8 mouse cellular contexts compared by ENCODE assay signal in genomic region chr3:144664363-144665299, GRCm38 (mm10). TPM values are rescaled to one million over a fixed set of nuclear protein-coding genes. Genes with fewer than 3 reads are reported as not detected.
DNase-seq lines count a peak whose midpoint lies in the region; ATAC-seq and TF ChIP-seq lines count a peak whose summit lies in the region.

No protein-coding gene starts in this region.

- H3K36me3 ChIP-seq in midbrain, postnatal 0 days (ENCODE audit: insufficient read depth, low read length) = no peaks in the 10 kb centered on the region
- H3K36me3 ChIP-seq in midbrain, embryonic 15.5 days (replicated peaks) = no peaks in the 10 kb centered on the region
- H3K36me3 ChIP-seq in heart, embryonic 10.5 days = no peaks in the 10 kb centered on the region

- H3K27ac ChIP-seq in midbrain, postnatal 0 days (ENCODE audit: low read depth, low read length) = no peak overlapping the region
- no peak overlapping the region for H3K27ac ChIP-seq in midbrain, embryonic 15.5 days
- peak overlapping the region; percentile 36; the same call in 1 of the 2 replicates for H3K27ac ChIP-seq in heart, embryonic 10.5 days

- no peak overlapping the region for H3K4me2 ChIP-seq in midbrain, postnatal 0 days (ENCODE audit: low read depth, low read length, poor library complexity, severe bottlenecking)
- no peak overlapping the region for H3K4me2 ChIP-seq in midbrain, embryonic 15.5 days

- H3K9me3 ChIP-seq in midbrain, postnatal 0 days (ENCODE audit: low read length) = no peaks in the 10 kb centered on the region
- H3K9me3 ChIP-seq in midbrain, embryonic 15.5 days = no peaks in the 10 kb centered on the region
- H3K9me3 ChIP-seq in heart, embryonic 10.5 days = no peaks in the 10 kb centered on the region

- TF ChIP-seq CTCF in midbrain, postnatal 0 days (IDR thresholded peaks at IDR 0.05) = no peak

- H3K4me3 ChIP-seq in midbrain, postnatal 0 days (ENCODE audit: low read depth, low read length) = no peak overlapping the region
- no peak overlapping the region for H3K4me3 ChIP-seq in midbrain, embryonic 15.5 days
- no peak overlapping the region for H3K4me3 ChIP-seq in heart, embryonic 10.5 days

- WGBS in midbrain, postnatal 0 days = 55% methylated on average over 22 of the region's 22 CpGs
- WGBS in midbrain, embryonic 15.5 days = 55% methylated on average over 22 of the region's 22 CpGs
- 51% methylated on average over 22 of the region's 22 CpGs for WGBS in heart, embryonic 10.5 days

- no peak for ATAC-seq in midbrain, postnatal 0 days (ENCODE audit: low FRiP score)
- ATAC-seq in midbrain, embryonic 15.5 days (replicated peaks) = no peak
- no peak for ATAC-seq in monocyte, adult 5-6 weeks (replicated peaks; ENCODE audit: insufficient number of reproducible peaks, low FRiP score, low TSS enrichment, poor library complexity, severe bottlenecking)

- H3K27me3 ChIP-seq in midbrain, postnatal 0 days (ENCODE audit: insufficient read depth, low read length) = no peaks in the 10 kb centered on the region
- no peaks in the 10 kb centered on the region for H3K27me3 ChIP-seq in midbrain, embryonic 15.5 days (replicated peaks)
- H3K27me3 ChIP-seq in heart, embryonic 10.5 days (ENCODE audit: insufficient read depth, poor library complexity, severe bottlenecking) = no peaks in the 10 kb centered on the region

- H3K4me1 ChIP-seq in midbrain, postnatal 0 days (ENCODE audit: insufficient read depth, low read length) = no peaks in the 10 kb centered on the region
- H3K4me1 ChIP-seq in midbrain, embryonic 15.5 days = no peaks in the 10 kb centered on the region
- H3K4me1 ChIP-seq in heart, embryonic 10.5 days = peaks cover 14% of the 10 kb centered on the region

- peak; percentile 34 for DNase-seq in midbrain, postnatal 0 days (ENCODE audit: low spot score)
- DNase-seq in heart, embryonic 10.5 days (ENCODE audit: low spot score) = no peak
- peak; percentile 64 to 65 for DNase-seq in kidney, adult 8-10 months
- peak; percentile 66 for DNase-seq in mesoderm, embryonic 11.5 days (ENCODE audit: low read depth, low spot score)
- DNase-seq in thymus, postnatal 10 days (ENCODE audit: low spot score in 2 of 2) = no peak
- DNase-seq in spleen, postnatal 4 days (ENCODE audit: low spot score in 2 of 2) = no peak

- no peak overlapping the region for H3K9ac ChIP-seq in midbrain, postnatal 0 days (replicated peaks; ENCODE audit: low read length, poor library complexity, severe bottlenecking)
- no peak overlapping the region for H3K9ac ChIP-seq in midbrain, embryonic 15.5 days

RNA-seq across cellular contexts. Expression of gene Sh3glb1, which starts 55.5 kb away (rescaled TPM):
- 96.5 and 111 TPM in 2 replicates for total RNA-seq in midbrain, postnatal 0 days (2014; rRNA removed)
- polyA plus RNA-seq in midbrain, postnatal 0 days (2015; fragmentation: Nextera tagmentation; extraction: Ambion mirVana) = 109 and 130 TPM in 2 replicates
- 96.5 and 108 TPM in 2 replicates for polyA plus RNA-seq in midbrain, embryonic 15.5 days (2015; fragmentation: Nextera tagmentation; extraction: Ambion mirVana)
- polyA plus RNA-seq in heart, embryonic 10.5 days (2016; fragmentation: Nextera tagmentation; extraction: Ambion mirVana) = 99.9 and 114 TPM in 2 replicates
- total RNA-seq in monocyte, adult 5-6 weeks (2017) = 162 to 219 TPM (median 198 TPM) in 3 replicates

Comparison
In these comparisons a context has a peak if more than half of its experiments do, and no peak if none do; other contexts are left out.
1. DNase-seq: peak in midbrain, postnatal 0 days (single experiment), kidney, adult 8-10 months (2 of 2) and mesoderm, embryonic 11.5 days (single experiment); none in heart, embryonic 10.5 days (single experiment), thymus, postnatal 10 days (0 of 2) and spleen, postnatal 4 days (0 of 2).